Mouse (Mus musculus) fat pad, adult 2 months (tissue): ENCODE measurements around the gene Padi1.

Experiments
- DNase-seq: peaks from one replicate; pipeline ENCODE4 v3.0.0-alpha.2; 2011; ENCODE audit warnings: low read depth, low spot score; ENCODE audit errors: extremely low read depth

Padi1 gene

GRCm38 (mm10) chr4:140868484-140869190 is 23.1 kb upstream of the Padi1 start:
- DNase-seq, result no peak

- peak; percentile 81 for DNase-seq
Observed at GRCm38 (mm10) chr4:140862036-140862650, 16.6 kb upstream of the Padi1 start.

- DNase-seq, result no peak
Observed at GRCm38 (mm10) chr4:140860767-140861147, 15.2 kb upstream of the Padi1 start.

GRCm38 (mm10) chr4:140860125-140860766 is 14.7 kb upstream of the Padi1 start:
- no peak for DNase-seq

GRCm38 (mm10) chr4:140859291-140859690 is 13.7 kb upstream of the Padi1 start:
- DNase-seq, result no peak

- peak; percentile 68 for DNase-seq
Observed at GRCm38 (mm10) chr4:140857813-140858212, 12.2 kb upstream of the Padi1 start.

- no peak for DNase-seq
Observed at GRCm38 (mm10) chr4:140857041-140857440, 11.5 kb upstream of the Padi1 start.

GRCm38 (mm10) chr4:140855151-140855550 is 9.6 kb upstream of the Padi1 start:
- no peak for DNase-seq

- DNase-seq, result no peak
Observed at GRCm38 (mm10) chr4:140854455-140854864, 8.9 kb upstream of the Padi1 start.

- no peak for DNase-seq
Observed at GRCm38 (mm10) chr4:140853626-140854025, 8.0 kb upstream of the Padi1 start.

GRCm38 (mm10) chr4:140849310-140849709 is 3.7 kb upstream of the Padi1 start:
- DNase-seq, result no peak

- no peak for DNase-seq
Observed at GRCm38 (mm10) chr4:140844991-140845390, 587 bp downstream of the Padi1 start.

- DNase-seq, result no peak
Observed at GRCm38 (mm10) chr4:140843670-140844280, 1.8 kb downstream of the Padi1 start.

GRCm38 (mm10) chr4:140842909-140843308 is 2.7 kb downstream of the Padi1 start:
- no peak for DNase-seq

GRCm38 (mm10) chr4:140837879-140838278 is 7.7 kb downstream of the Padi1 start:
- DNase-seq, result no peak

GRCm38 (mm10) chr4:140836208-140836866 is 9.2 kb downstream of the Padi1 start:
- peak; percentile 71 for DNase-seq

GRCm38 (mm10) chr4:140835682-140836081 is 9.9 kb downstream of the Padi1 start:
- no peak for DNase-seq

GRCm38 (mm10) chr4:140834327-140834934 is 11.1 kb downstream of the Padi1 start:
- no peak for DNase-seq

GRCm38 (mm10) chr4:140832821-140833220 is 12.8 kb downstream of the Padi1 start:
- DNase-seq, result no peak

- DNase-seq, result no peak
Observed at GRCm38 (mm10) chr4:140831808-140832207, 13.8 kb downstream of the Padi1 start.

GRCm38 (mm10) chr4:140827237-140827636 is 18.3 kb downstream of the Padi1 start:
- no peak for DNase-seq
